Mouse (Mus musculus) frontal cortex, postnatal 10 days (tissue): ENCODE data around the gene Gm8332.
"Not testable (repeated sequence)": the region's sequence is repeated elsewhere in the genome, so short reads cannot be mapped to it uniquely, and the experiment has no call there.

ENCODE experiments used
- DNase-seq, 2 experiments: peaks; one replicate each; pipeline ENCODE4 v3.0.0; 2022; ENCODE audit warnings: low spot score in 2 of 2, mixed read lengths in 1 of 2

Gm8332 gene

GRCm38 (mm10) chr12:88250000-88250399 is at the start of gene Gm8332:
Gm8332 (minus strand) TSS chr12:88250100.
- DNase-seq, result not testable (repeated sequence)

GRCm38 (mm10) chr12:88297171-88297570 is 47.3 kb upstream of the Gm8332 start:
- not testable (repeated sequence) for DNase-seq

DNA sequence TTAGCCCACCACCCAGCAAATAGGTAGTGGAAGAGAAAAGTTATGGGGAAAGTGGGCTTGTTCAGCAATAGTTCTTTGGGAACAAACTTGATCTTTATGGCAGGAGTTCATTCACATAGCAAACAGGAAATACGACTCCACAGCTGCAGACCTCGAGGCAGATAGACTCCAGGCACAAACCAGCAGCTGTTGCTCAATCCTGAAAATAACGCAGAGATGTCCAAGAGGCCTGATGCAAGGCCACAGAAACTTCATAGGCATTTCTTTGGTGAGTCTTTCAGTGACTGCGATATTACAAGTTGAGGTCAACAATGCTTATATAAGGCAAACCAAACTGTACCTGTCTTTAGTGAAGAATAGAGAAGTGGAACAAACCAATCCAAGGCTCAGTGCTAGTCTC is 43.2 kb upstream of the Gm8332 start:
- not testable (repeated sequence) for DNase-seq

- DNase-seq, result not testable (repeated sequence)
These were observed 35.3 kb upstream of the Gm8332 start for GRCm38 (mm10) chr12:88285224-88285623.

DNA sequence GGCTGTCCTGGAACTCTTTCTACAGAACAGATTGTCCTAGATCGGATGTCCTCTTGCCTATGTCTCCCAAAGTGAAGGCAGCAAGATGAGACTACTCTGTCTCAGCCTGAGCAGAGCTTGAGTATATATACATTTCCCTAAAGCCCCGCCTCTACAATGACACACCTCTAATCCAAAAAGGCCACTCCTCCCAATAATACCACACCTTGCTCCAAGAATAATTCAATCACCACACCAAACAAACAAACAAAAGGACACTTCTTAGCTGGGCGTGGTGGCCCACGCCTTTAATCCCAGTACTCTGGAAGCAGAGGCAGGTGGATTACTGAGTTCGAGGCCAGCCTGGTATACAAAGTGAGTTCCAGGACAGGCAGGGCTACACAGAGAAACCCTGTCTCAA is 24.5 kb upstream of the Gm8332 start, which contains the start of gene Gm5662:
Gm5662 (minus strand) TSS at position 101 of the 400 bp plus-strand sequence.
- not testable (repeated sequence) for DNase-seq

GRCm38 (mm10) chr12:88257241-88257640 is 7.3 kb upstream of the Gm8332 start:
- DNase-seq, result no peak

- DNase-seq, result not testable (repeated sequence)
These were observed 6.0 kb upstream of the Gm8332 start for GRCm38 (mm10) chr12:88255917-88256316.

GRCm38 (mm10) chr12:88245786-88246185 is 4.1 kb downstream of the Gm8332 start:
- not testable (repeated sequence) for DNase-seq

DNA sequence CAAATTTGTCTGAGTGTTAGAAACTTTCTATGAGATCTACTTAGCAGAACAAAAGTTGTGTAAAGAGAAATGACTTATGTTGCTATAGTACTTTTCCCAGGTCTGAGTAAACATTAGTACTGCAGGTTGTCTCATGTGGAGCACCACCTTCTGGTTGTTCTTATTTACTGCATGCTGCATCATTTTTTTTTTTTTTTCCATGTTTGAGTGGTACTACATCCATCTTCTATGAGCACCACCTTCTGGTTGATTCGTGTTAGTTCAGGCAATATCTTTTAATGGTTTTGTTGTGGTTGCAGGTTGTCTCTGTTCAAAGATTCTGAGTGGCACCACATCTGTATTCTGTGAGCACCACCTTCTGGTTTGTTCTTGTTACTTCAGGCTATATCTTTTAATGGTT is 7.0 kb downstream of the Gm8332 start:
- DNase-seq, result not testable (repeated sequence)

DNA sequence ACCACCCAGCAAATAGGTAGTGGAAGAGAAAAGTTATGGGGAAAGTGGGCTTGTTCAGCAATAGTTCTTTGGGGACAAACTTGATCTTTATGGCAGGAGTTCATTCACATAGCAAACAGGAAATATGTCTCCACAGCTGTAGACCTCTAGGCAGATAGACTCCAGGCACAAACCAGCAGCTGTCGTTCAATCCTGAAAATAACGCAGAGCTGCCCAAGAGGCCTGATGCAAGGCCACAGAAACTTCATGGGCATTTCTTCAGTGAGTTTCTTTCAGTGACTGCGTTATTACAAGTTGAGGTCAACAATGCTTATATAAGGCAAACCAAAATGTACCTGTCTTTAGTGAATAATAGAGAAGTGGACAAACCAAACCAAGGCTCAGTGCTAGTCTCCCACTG is 30.5 kb downstream of the Gm8332 start:
- no peak for DNase-seq

DNA sequence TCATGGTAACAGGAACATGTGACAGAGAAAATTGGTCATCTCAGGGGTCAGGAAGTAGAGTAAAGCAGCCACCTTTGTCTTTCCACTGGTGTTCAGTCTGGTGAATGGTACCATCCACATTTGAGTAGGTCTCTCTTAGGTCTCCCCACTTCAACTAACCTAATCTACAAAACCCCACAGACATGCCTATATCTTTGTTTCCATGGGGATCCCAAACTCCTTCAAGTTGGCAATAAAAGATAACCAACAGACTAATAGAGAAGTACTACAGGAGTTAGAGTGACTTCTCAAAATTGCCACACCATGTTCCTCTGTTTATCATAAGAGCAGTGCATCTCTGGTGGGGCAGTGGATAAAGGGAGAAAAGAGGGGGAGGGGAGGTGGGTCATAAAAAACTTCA is 31.8 kb downstream of the Gm8332 start:
- not testable (repeated sequence) for DNase-seq

DNA sequence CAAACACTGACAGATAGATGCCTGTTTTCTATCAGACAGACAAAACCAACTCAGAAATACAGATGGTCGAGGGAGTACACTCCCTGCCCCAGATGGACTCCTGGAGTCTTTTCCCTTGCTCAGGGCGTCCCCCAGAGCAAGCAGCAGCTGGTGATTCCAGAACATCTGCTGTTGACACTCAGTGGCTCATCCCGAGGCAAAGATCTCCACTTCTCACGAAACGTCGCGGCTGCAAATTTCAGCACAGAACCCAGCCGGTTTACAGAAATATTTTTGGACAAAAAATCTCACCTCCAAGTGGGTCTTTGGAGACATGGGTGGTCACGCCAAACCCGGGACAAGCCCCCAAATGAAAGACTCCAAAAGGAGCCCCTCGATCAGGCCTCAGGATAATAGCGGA is 35.3 kb downstream of the Gm8332 start:
- DNase-seq, result no peak

GRCm38 (mm10) chr12:88211458-88211857 is 38.4 kb downstream of the Gm8332 start:
- DNase-seq, result not testable (repeated sequence)

GRCm38 (mm10) chr12:88202856-88203255 is 47.0 kb downstream of the Gm8332 start:
- DNase-seq, result no peak
